Mouse (Mus musculus) embryonic facial prominence, embryonic 15.5 days (tissue): ENCODE data around the gene Nsg1. TPM values are rescaled to one million over a fixed set of nuclear protein-coding genes. Genes with fewer than 3 reads are reported as not detected.

Source experiments
- ATAC-seq: fragments of 200-750 bp; cut with Nextera tagmentation; 2 replicates; pipeline ENCODE4 v1.8.0; 2017; ENCODE audit warnings: low read depth, moderate TSS enrichment; ENCODE audit not compliant: insufficient number of reproducible peaks, low FRiP score, low TSS enrichment
- H3K27ac ChIP-seq: fragments of 300-500 bp; sonication (generic); replicated peaks from 2 replicates; pipeline ENCODE4 v1.5.1; 2015; ENCODE audit warnings: mild to moderate bottlenecking, inconsistent platforms
- H3K27me3 ChIP-seq: fragments of 300-500 bp; sonication (generic); 2 replicates; pipeline ENCODE4 v1.6.1; 2015; ENCODE audit warnings: inconsistent platforms
- H3K36me3 ChIP-seq: fragments of 300-500 bp; sonication (generic); 2 replicates; pipeline ENCODE4 v1.6.1; 2015; ENCODE audit warnings: mild to moderate bottlenecking, inconsistent platforms
- H3K4me1 ChIP-seq: fragments of 300-500 bp; sonication (generic); 2 replicates; pipeline ENCODE4 v1.6.1; 2015; ENCODE audit warnings: inconsistent platforms
- H3K4me2 ChIP-seq: fragments of 300-500 bp; sonication (generic); replicated peaks from 2 replicates; pipeline ENCODE4 v1.6.1; 2015; ENCODE audit warnings: mild to moderate bottlenecking, inconsistent platforms
- H3K4me3 ChIP-seq: fragments of 300-500 bp; sonication (generic); replicated peaks from 2 replicates; pipeline ENCODE4 v1.5.1; 2015; ENCODE audit warnings: mild to moderate bottlenecking, inconsistent platforms
- H3K9ac ChIP-seq: fragments of 300-500 bp; sonication (generic); 2 replicates; pipeline ENCODE4 v1.6.1; 2015; ENCODE audit warnings: inconsistent platforms
- H3K9me3 ChIP-seq: fragments of 300-500 bp; sonication (generic); replicated peaks from 2 replicates; pipeline ENCODE4 v1.6.1; 2016; ENCODE audit warnings: inconsistent platforms
- WGBS: fragments of 180-500 bp; shearing (Covaris S2); methylation state at CpG from one replicate; pipeline ENCODE4 v1.1.7; 2015; 5-methylcytosine and 5-hydroxymethylcytosine counted together
- polyA plus RNA-seq: library from polyadenylated mRNA; unstranded; fragments of >200 nt; fragmentation: Nextera tagmentation; extraction: Ambion mirVana; gene quantifications from 2 replicates; pipeline ENCODE4 v1.2.1, GENCODE M21; 2015

Gene Nsg1
- 116 and 124 TPM in 2 replicates for polyA plus RNA-seq

DNA sequence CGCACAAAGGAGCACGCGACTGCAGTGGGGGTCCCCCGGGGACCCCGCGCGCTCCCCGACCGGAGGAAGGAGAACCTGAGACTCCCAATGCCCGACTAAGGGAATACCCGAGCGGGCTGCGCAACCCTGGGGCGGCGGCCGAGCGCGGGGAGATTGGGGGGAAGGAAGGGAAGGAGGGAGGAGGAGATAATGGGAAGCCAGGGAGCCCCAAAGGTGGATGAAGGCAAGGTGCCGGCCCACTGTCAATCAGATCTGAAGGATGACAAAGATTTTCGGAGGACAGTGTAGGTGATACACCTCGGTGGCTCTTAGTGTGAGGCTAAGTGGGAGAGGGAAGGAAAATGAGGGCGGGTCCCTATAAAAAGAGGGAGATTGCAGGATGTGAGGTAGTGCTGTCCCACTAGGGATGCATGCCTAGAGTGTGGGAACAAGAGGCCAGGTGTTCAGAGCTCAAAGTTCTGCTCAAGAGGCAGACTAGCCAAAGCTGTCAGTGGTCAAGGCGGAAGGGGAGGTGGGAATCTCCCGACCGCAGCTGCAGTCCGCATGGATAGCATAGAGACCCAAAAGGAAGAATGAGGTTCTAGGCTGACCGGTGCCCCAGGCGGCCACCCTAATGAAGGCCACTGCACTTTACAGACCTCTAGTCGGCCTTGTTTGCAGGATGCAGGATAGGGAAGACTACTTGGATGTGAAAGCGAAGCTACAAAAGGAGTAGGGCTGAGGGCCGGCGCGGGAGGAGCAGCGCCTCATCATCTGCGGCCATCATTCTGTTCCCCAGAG lies at the start of gene Nsg1:
TSS of gene Nsg1 (minus strand) at position 274 of the 780 bp plus-strand sequence.
- H3K4me1 ChIP-seq, result peaks cover 20% of the 10 kb centered on the region
- peak within 1 kb of the TSS; percentile 86 for H3K4me2 ChIP-seq
- H3K36me3 ChIP-seq, result peaks cover 23% of the 10 kb centered on the region
- ATAC-seq, result no peak; the same call in 1 of the 2 replicates
- peaks cover 5% of the 10 kb centered on the region; the same call in 1 of the 2 replicates for H3K27me3 ChIP-seq
- WGBS, result 10% methylated on average over 35 of the region's 35 CpGs
- no peaks in the 10 kb centered on the region for H3K9me3 ChIP-seq
- H3K9ac ChIP-seq, result peak within 1 kb of the TSS; percentile 72
- peak within 1 kb of the TSS; percentile 85 for H3K4me3 ChIP-seq
- H3K27ac ChIP-seq, result peak within 1 kb of the TSS; percentile 63

DNA sequence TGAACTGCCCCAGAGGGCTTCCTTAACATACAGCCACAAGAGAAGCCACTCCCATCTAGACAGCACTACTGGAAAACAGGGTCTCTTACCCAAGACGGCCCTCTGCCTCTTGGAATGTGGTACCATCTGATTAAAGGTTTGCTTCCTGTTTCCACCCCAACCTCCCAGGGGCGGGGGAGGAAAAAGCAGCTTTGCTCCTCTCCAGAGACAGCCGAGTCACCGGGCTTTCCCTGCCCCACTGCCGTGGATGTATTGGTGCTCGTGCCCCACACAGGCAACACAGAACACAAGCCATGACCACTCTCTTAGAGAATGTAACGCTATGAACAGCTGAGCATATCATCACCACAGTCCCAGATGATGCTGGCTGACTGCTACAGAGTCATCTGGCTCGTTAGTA lies 49.3 kb upstream of the Nsg1 start:
- 55% methylated on average over 8 of the region's 8 CpGs for WGBS

DNA sequence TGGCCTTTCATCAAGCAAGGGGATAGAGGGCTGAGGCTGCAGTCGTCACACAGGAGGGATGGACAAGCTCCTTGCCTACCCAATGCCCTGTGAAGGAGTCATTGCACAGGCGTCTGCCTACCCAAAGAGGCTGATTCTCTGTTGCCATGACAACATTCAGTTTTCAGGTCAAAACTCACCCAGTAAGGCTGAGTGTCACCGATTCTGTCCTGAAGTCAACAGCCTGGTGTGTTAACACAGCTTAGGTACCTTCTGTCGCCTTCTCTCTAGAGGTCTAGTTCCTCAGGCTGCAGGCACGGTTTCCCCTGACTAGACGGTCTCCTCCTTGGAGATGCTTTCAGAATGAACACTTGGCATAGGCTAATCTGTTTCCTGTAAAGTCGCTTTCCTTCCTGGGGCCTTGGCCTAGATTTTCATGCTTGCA lies 45.6 kb upstream of the Nsg1 start:
- WGBS, result 90% methylated on average over 7 of the region's 7 CpGs
- Histone ChIP-seq H3K27ac (no peak overlapping the region), H3K9ac (no peak overlapping the region), H3K4me1 (no peaks in the 10 kb centered on the region), H3K9me3 (no peaks in the 10 kb centered on the region), H3K27me3 (no peaks in the 10 kb centered on the region), H3K4me2 (no peak overlapping the region), H3K4me3 (no peak overlapping the region), H3K36me3 (peaks cover 62% of the 10 kb centered on the region)
- ATAC-seq, result no peak

More for the DNA sequence above, 49.3 kb upstream of the Nsg1 start:
- H3K4me2 ChIP-seq, result no peak overlapping the region
- no peak for ATAC-seq
- H3K9me3 ChIP-seq, result no peaks in the 10 kb centered on the region
- H3K4me3 ChIP-seq, result no peak overlapping the region
- peaks cover 58% of the 10 kb centered on the region for H3K36me3 ChIP-seq
- no peaks in the 10 kb centered on the region for H3K27me3 ChIP-seq
- no peak overlapping the region for H3K27ac ChIP-seq
- H3K9ac ChIP-seq, result no peak overlapping the region
- H3K4me1 ChIP-seq, result peaks cover 6% of the 10 kb centered on the region; the same call in 1 of the 2 replicates

- Histone ChIP-seq H3K9me3 (no peaks in the 10 kb centered on the region), H3K27ac (no peak overlapping the region), H3K36me3 (peaks cover 46% of the 10 kb centered on the region), H3K4me1 (no peaks in the 10 kb centered on the region), H3K9ac (no peak overlapping the region), H3K27me3 (no peaks in the 10 kb centered on the region), H3K4me2 (no peak overlapping the region), H3K4me3 (no peak overlapping the region)
- 96% methylated on average over 2 of the region's 2 CpGs for WGBS
- no peak for ATAC-seq
Observed at GRCm38 (mm10) chr5:38199686-38200085, 40.0 kb upstream of the Nsg1 start.

- WGBS, result 14% methylated on average over 7 of the region's 7 CpGs
- Histone ChIP-seq H3K4me1 (no peaks in the 10 kb centered on the region), H3K4me2 (no peak overlapping the region), H3K9me3 (no peaks in the 10 kb centered on the region), H3K4me3 (no peak overlapping the region), H3K27ac (no peak overlapping the region), H3K9ac (no peak overlapping the region), H3K27me3 (no peaks in the 10 kb centered on the region), H3K36me3 (peaks cover 24% of the 10 kb centered on the region)
- peak; percentile 37; the same call in 1 of the 2 replicates for ATAC-seq
Observed at GRCm38 (mm10) chr5:38197482-38197823, 37.7 kb upstream of the Nsg1 start.

GRCm38 (mm10) chr5:38196821-38197481 lies 37.2 kb upstream of the Nsg1 start:
- 69% methylated on average over 5 of the region's 5 CpGs for WGBS
- Histone ChIP-seq H3K27me3 (no peaks in the 10 kb centered on the region), H3K4me3 (no peak overlapping the region), H3K4me2 (no peak overlapping the region), H3K36me3 (peaks cover 19% of the 10 kb centered on the region), H3K9me3 (no peaks in the 10 kb centered on the region), H3K27ac (no peak overlapping the region), H3K4me1 (no peaks in the 10 kb centered on the region), H3K9ac (no peak overlapping the region)
- ATAC-seq, result no peak

DNA sequence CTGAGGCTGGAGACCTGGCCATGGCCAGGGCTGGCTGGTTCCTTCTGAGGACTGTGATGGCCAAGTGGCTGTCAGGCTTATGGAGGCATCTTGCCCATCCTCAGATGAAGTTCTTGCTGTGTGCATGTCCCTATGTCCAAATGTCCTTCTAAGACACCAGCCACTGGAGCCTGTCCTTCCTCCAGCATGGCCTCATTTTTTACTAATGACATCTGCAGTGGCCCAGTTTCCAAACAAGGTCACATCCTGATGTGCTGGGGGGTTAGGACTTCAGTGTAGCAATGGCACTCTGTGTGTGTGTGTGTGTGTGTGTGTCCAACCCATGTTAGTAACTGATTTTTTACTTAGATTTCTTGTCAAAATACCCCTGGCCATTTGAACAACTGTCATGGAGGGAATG lies 36.2 kb upstream of the Nsg1 start:
- H3K36me3 ChIP-seq, result peaks cover 9% of the 10 kb centered on the region; the same call in 1 of the 2 replicates

GRCm38 (mm10) chr5:38194946-38195345 lies 35.2 kb upstream of the Nsg1 start:
- Histone ChIP-seq H3K4me3 (no peak overlapping the region), H3K4me2 (no peak overlapping the region), H3K27ac (no peak overlapping the region), H3K27me3 (no peaks in the 10 kb centered on the region), H3K4me1 (no peaks in the 10 kb centered on the region), H3K36me3 (0 out of 2 replicates have a peak, but pooled peaks cover 3% of the 10 kb centered on the region), H3K9me3 (no peaks in the 10 kb centered on the region), H3K9ac (no peak overlapping the region)
- no peak for ATAC-seq
- WGBS, result 16% methylated on average over 2 of the region's 2 CpGs

More for the DNA sequence above, 36.2 kb upstream of the Nsg1 start:
- H3K9me3 ChIP-seq, result no peaks in the 10 kb centered on the region
- no peaks in the 10 kb centered on the region for H3K27me3 ChIP-seq
- H3K27ac ChIP-seq, result no peak overlapping the region
- H3K4me1 ChIP-seq, result no peaks in the 10 kb centered on the region
- ATAC-seq, result no peak
- no peak overlapping the region for H3K9ac ChIP-seq
- H3K4me3 ChIP-seq, result no peak overlapping the region
- no peak overlapping the region for H3K4me2 ChIP-seq

- H3K27me3 ChIP-seq, result no peaks in the 10 kb centered on the region
- no peak overlapping the region for H3K9ac ChIP-seq
- H3K4me3 ChIP-seq, result no peak overlapping the region
- no peak overlapping the region for H3K4me2 ChIP-seq
- H3K9me3 ChIP-seq, result no peaks in the 10 kb centered on the region
- no peak for ATAC-seq
- 80% methylated on average over 3 of the region's 3 CpGs for WGBS
- H3K36me3 ChIP-seq, result no peaks in the 10 kb centered on the region
- H3K4me1 ChIP-seq, result no peaks in the 10 kb centered on the region
- no peak overlapping the region for H3K27ac ChIP-seq
Observed at GRCm38 (mm10) chr5:38190907-38191306, 31.2 kb upstream of the Nsg1 start.

- ATAC-seq, result no peak
- H3K27ac ChIP-seq, result no peak overlapping the region
- no peak overlapping the region for H3K4me2 ChIP-seq
- no peaks in the 10 kb centered on the region for H3K27me3 ChIP-seq
- WGBS, result 75% methylated on average over 2 of the region's 2 CpGs
- no peak overlapping the region for H3K9ac ChIP-seq
- no peaks in the 10 kb centered on the region for H3K4me1 ChIP-seq
- no peaks in the 10 kb centered on the region for H3K9me3 ChIP-seq
- H3K36me3 ChIP-seq, result no peaks in the 10 kb centered on the region
- no peak overlapping the region for H3K4me3 ChIP-seq
Observed at GRCm38 (mm10) chr5:38187006-38187405, 27.3 kb upstream of the Nsg1 start.

- WGBS, result 71% methylated on average over 6 of the region's 6 CpGs
Observed at GRCm38 (mm10) chr5:38184688-38185285, 25.1 kb upstream of the Nsg1 start.

More at GRCm38 (mm10) chr5:38184688-38185285, 25.1 kb upstream of the Nsg1 start:
- no peak for ATAC-seq
- Histone ChIP-seq H3K36me3 (no peaks in the 10 kb centered on the region), H3K4me2 (no peak overlapping the region), H3K9ac (no peak overlapping the region), H3K4me3 (no peak overlapping the region), H3K27me3 (no peaks in the 10 kb centered on the region), H3K4me1 (no peaks in the 10 kb centered on the region), H3K27ac (no peak overlapping the region), H3K9me3 (no peaks in the 10 kb centered on the region)
